Mouse (Mus musculus) heart, postnatal 25 days (tissue): ENCODE results near the gene Nlrc3. TPM values are rescaled to one million over a fixed set of nuclear protein-coding genes. Genes with fewer than 3 reads are reported as not detected.
A peak's percentile ranks its signal among the peaks of the same experiment; 100 is the strongest.

ENCODE experiments used
- DNase-seq: peaks from one replicate; pipeline ENCODE4 v3.0.0; 2022; ENCODE audit warnings: low spot score
- intact Hi-C: fragments of 180-260 bp; cut with DNase I; formaldehyde crosslinking; loops from one replicate; pipeline ENCODE4 v1.15.1; 2025
- microRNA-seq: library from miRNA; unstranded; fragments of <30 nt; microRNA quantifications from one replicate; pipeline ENCODE4 v1.2.0, GENCODE M21; 2022
- total RNA-seq, 2 experiments: library from RNA; stranded (reverse); gene quantifications; 2 replicates each; pipeline ENCODE4 v1.2.3; 2021

Nlrc3 gene
- total RNA-seq, 2 experiments from 2014 or later: 1.1 to 1.6 TPM

- intact Hi-C loops: no loop called here
Observed at GRCm38 (mm10) chr16:3934091-3934490, 42.3 kb downstream of the Nlrc3 start.

GRCm38 (mm10) chr16:3933536-3933935 lies 42.9 kb downstream of the Nlrc3 start:
- no peak for DNase-seq
- intact Hi-C loops: no loop called here

More at GRCm38 (mm10) chr16:3934091-3934490, 42.3 kb downstream of the Nlrc3 start:
- no peak for DNase-seq

- intact Hi-C loops: no loop called here
- no peak for DNase-seq
Observed at GRCm38 (mm10) chr16:3929151-3929550, 47.3 kb downstream of the Nlrc3 start.

GRCm38 (mm10) chr16:3928582-3928981 lies 47.9 kb downstream of the Nlrc3 start:
- intact Hi-C loops: no loop called here

GRCm38 (mm10) chr16:3923966-3924365 lies 52.5 kb downstream of the Nlrc3 start:
- no peak for DNase-seq
- intact Hi-C loops: no loop called here

More at GRCm38 (mm10) chr16:3928582-3928981, 47.9 kb downstream of the Nlrc3 start:
- no peak for DNase-seq

GRCm38 (mm10) chr16:3923515-3923914 lies 52.9 kb downstream of the Nlrc3 start:
- intact Hi-C loops: no loop called here
- DNase-seq: no peak

GRCm38 (mm10) chr16:3920756-3921155 lies 55.7 kb downstream of the Nlrc3 start:
- no peak for DNase-seq
- intact Hi-C loops: no loop called here

- no peak for DNase-seq
- intact Hi-C loops: loop anchor here (2.0 to 10.0 kb wide), 3 partner anchors 62 to 164 kb away; partner anchors contain the start of genes Slx4, Zfp174 and Zfp263
Observed at GRCm38 (mm10) chr16:3909118-3909517, 67.3 kb downstream of the Nlrc3 start.

- intact Hi-C loops: loop anchor here (1.0 to 10.0 kb wide), 4 partner anchors 24 to 164 kb away; partner anchors contain the start of genes Gm20695, Slx4, Zfp174 and Zfp263
- peak; percentile 87 for DNase-seq
Observed at GRCm38 (mm10) chr16:3908537-3909111, 67.8 kb downstream of the Nlrc3 start, which contains the start of the genes 1700037C18Rik and Cluap1. 1700037C18Rik (minus strand) TSS chr16:3908689. Cluap1 (plus strand) TSS chr16:3908801.

GRCm38 (mm10) chr16:3907471-3907870 lies 69.0 kb downstream of the Nlrc3 start:
- no peak for DNase-seq
- intact Hi-C loops: loop anchor here (5.0 to 10.0 kb wide), 2 partner anchors 95 to 163 kb away; partner anchors contain the start of genes Slx4 and Zfp263

- intact Hi-C loops: no loop called here
Observed at GRCm38 (mm10) chr16:3896553-3896952, 79.9 kb downstream of the Nlrc3 start.

GRCm38 (mm10) chr16:3896046-3896445 lies 80.4 kb downstream of the Nlrc3 start:
- DNase-seq: no peak
- intact Hi-C loops: no loop called here

More at GRCm38 (mm10) chr16:3896553-3896952, 79.9 kb downstream of the Nlrc3 start:
- DNase-seq: no peak

- intact Hi-C loops: no loop called here
- DNase-seq: peak; percentile 50
Observed at GRCm38 (mm10) chr16:3895173-3895792, 81.1 kb downstream of the Nlrc3 start.

Small RNA genes within 50 kb of the gene (microRNA-seq; reads per million reads assigned to microRNA genes)
- not detected for gene Gm23493

Other genes starting within 250 kb of the Nlrc3 start
- gene Zfp263, start 232.5 kb downstream of the Nlrc3 start, total RNA-seq: 1 to 10 TPM; 7.7 to 9.5 TPM
- not detected for gene Olfr15, start 145.8 kb downstream of the Nlrc3 start, total RNA-seq
- gene Zfp174, start 129.4 kb downstream of the Nlrc3 start, total RNA-seq: 1 to 10 TPM; 1.3 to 1.6 TPM
- gene Naa60, start 104.3 kb downstream of the Nlrc3 start, total RNA-seq: 10 to 100 TPM; 47.9 to 53.7 TPM
- gene Zfp597, start 92.1 kb downstream of the Nlrc3 start, total RNA-seq: 10 to 100 TPM in 1 of 2 experiments, 1 to 10 TPM in 1; 9.6 to 13.5 TPM
- gene Gm20695, start 92.0 kb downstream of the Nlrc3 start, total RNA-seq: not detected
- gene 1700037C18Rik, start 67.9 kb downstream of the Nlrc3 start, total RNA-seq: 1 to 10 TPM; 3.0 to 3.7 TPM
- 10 to 100 TPM in 1 of 2 experiments, 1 to 10 TPM in 1; 9.1 to 11.8 TPM for gene Cluap1, start 67.8 kb downstream of the Nlrc3 start, total RNA-seq
- 1 to 10 TPM; 9.0 to 9.1 TPM for gene Slx4, start 27.1 kb upstream of the Nlrc3 start, total RNA-seq
- not detected for gene Dnase1, start 60.3 kb upstream of the Nlrc3 start, total RNA-seq
- gene Trap1, start 101.2 kb upstream of the Nlrc3 start, total RNA-seq: 100 to 1,000 TPM; 144 to 148 TPM
- gene Crebbp, start 237.4 kb upstream of the Nlrc3 start, total RNA-seq: 10 to 100 TPM; 34.5 to 43.4 TPM